Comparison of ENCODE assay signal across 9 mouse cellular contexts in the genomic region with DNA sequence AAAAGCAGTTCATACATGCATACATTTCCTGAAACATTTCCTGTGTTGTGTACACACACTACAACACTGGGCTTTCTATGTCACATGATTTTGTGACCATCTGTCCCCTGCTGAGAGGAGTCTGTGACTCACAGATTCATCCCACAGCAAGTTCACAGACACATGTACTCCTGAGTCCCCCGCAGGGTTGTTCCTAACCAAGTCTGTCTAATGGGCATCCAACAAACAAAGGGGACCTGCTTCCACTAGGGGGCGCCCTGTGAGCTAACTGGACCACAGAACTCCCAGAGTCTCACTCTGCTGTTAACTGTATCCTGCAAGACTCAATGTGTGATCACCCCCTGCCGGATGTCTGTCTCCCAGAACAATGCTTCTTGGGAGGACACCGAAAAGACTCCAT.
DNase-seq lines count a peak whose midpoint lies in the region; ATAC-seq and TF ChIP-seq lines count a peak whose summit lies in the region.
"Had no signal": no experiment of that assay in that cellular context is flagged by ENCODE, and none has a peak within 500 bp of the region (broad histone marks: within the 10 kb centered on the region; RNA-seq: fewer than 3 reads in every experiment).

No protein-coding gene starts in this region.

- H3K27ac ChIP-seq in lung, postnatal 0 days (ENCODE audit: low read length): no peak overlapping the region

- no peaks in the 10 kb centered on the region for H3K36me3 ChIP-seq in lung, postnatal 0 days (ENCODE audit: insufficient read depth, low read length)

- no peak overlapping the region for H3K4me2 ChIP-seq in lung, postnatal 0 days (replicated peaks; ENCODE audit: low read depth, low read length)

- no peaks in the 10 kb centered on the region for H3K27me3 ChIP-seq in lung, postnatal 0 days (replicated peaks; ENCODE audit: insufficient read depth, low read length)

- WGBS in lung, postnatal 0 days: 76% methylated on average over 4 of the region's 4 CpGs

- H3K4me3 ChIP-seq in lung, postnatal 0 days (ENCODE audit: low read depth, low read length): no peak overlapping the region

- H3K9me3 ChIP-seq in lung, postnatal 0 days (ENCODE audit: low read length): no peaks in the 10 kb centered on the region

- no peaks in the 10 kb centered on the region for H3K4me1 ChIP-seq in lung, postnatal 0 days (ENCODE audit: insufficient read depth, low read depth, low read length)

- no peak for ATAC-seq in lung, postnatal 0 days

- DNase-seq in adrenal gland, postnatal 25 days: peak; percentile 24
- DNase-seq in adrenal gland, adult 2 months: no peak
- no peak for DNase-seq in lung, postnatal 0 days (ENCODE audit: low spot score)
- DNase-seq in lung, postnatal 4 days: no peak
- DNase-seq in cerebellum, adult 9-11 months: peak; percentile 60
- DNase-seq in right cerebral cortex, adult 18-20 months: peak; percentile 61
- no peak for DNase-seq in ovary, postnatal 36 days (ENCODE audit: low spot score)
- no peak for DNase-seq in ovary, postnatal 10 days (ENCODE audit: low spot score)
- DNase-seq: heart, postnatal 36 days had no signal

- no peak for TF ChIP-seq EP300 in lung, postnatal 0 days (IDR thresholded peaks at IDR 0.05)

- no peak overlapping the region for H3K9ac ChIP-seq in lung, postnatal 0 days (replicated peaks; ENCODE audit: low read depth)

- peak; percentile 27 for TF ChIP-seq CTCF in lung, postnatal 0 days (IDR thresholded peaks at IDR 0.05)

Comparison
In these comparisons a context has a peak if more than half of its experiments do, and no peak if none do; other contexts are left out.
1. DNase-seq: peak in adrenal gland, postnatal 25 days (single experiment), cerebellum, adult 9-11 months (single experiment) and right cerebral cortex, adult 18-20 months (single experiment); none in adrenal gland, adult 2 months (single experiment), lung, postnatal 0 days (single experiment), lung, postnatal 4 days (0 of 2), ovary, postnatal 36 days (single experiment) and ovary, postnatal 10 days (single experiment).